Mouse (Mus musculus) megakaryocyte, embryonic 14.5 days (primary cell): ENCODE measurements around the gene Map3k13. TPM values are rescaled to one million over a fixed set of nuclear protein-coding genes. Genes with fewer than 3 reads are reported as not detected.
"Not testable (repeated sequence)": the region's sequence is repeated elsewhere in the genome, so short reads cannot be mapped to it uniquely, and the experiment has no call there.

ENCODE experiments used
- H3K27me3 ChIP-seq: replicated peaks from 2 replicates; pipeline ENCODE3; 2012; ENCODE audit warnings: inconsistent platforms
- H3K36me3 ChIP-seq: replicated peaks from 2 replicates; pipeline ENCODE3; 2012; ENCODE audit warnings: low read length, inconsistent platforms, mixed read lengths
- H3K4me1 ChIP-seq: 2 replicates; pipeline ENCODE4 v1.6.1; 2012; ENCODE audit warnings: inconsistent platforms
- H3K4me3 ChIP-seq: replicated peaks from 2 replicates; pipeline ENCODE3; 2012; ENCODE audit warnings: moderate library complexity, mild to moderate bottlenecking, inconsistent platforms
- H3K9me3 ChIP-seq: 2 replicates; pipeline ENCODE4 v1.6.1; 2012; ENCODE audit warnings: inconsistent platforms
- FLI1 ChIP-seq: IDR thresholded peaks from 2 replicates; pipeline ENCODE4 v1.6.1; 2012; ENCODE audit warnings: low read length, inconsistent platforms, mixed read lengths
- GATA1 ChIP-seq: IDR thresholded peaks from 3 replicates; pipeline ENCODE4 v1.6.1; 2012; ENCODE audit warnings: mixed read lengths, low read length, inconsistent platforms, borderline replicate concordance
- polyA plus RNA-seq: library from polyadenylated mRNA; stranded (reverse); fragments of >175 nt; gene quantifications from 2 replicates; pipeline ENCODE4 v1.2.3, GENCODE M21; 2012; ENCODE audit warnings: low replicate concordance; ENCODE audit not compliant: insufficient read depth

Map3k13 gene
- polyA plus RNA-seq, 1 experiment, result 0.03 TPM

DNA sequence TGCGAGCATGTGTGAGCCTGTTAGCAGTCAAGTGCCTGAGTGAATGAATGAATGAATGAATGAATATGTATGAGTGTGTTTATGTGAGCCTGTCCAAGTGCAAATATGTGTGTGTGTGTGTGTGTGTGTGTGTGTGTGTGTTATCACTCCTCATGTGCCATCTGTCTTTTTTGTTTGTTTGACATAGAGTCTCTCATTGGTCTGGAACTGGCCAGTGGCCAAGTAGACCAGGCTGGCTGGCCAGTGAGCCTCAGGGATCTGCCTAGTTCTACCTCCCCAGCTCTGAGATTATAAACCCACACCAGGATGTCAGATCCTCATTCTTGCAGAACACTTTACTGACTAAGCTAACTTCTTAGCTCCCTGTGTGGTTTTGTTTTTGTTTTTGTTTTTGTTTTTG lies 10.1 kb downstream of the Map3k13 start:
- 0 out of 2 replicates have a peak, but pooled peaks cover 7% of the 10 kb centered on the region for H3K4me1 ChIP-seq
- TF ChIP-seq FLI1 (no peak), GATA1 (no peak)
- H3K9me3 ChIP-seq, result peaks cover 23% of the 10 kb centered on the region
- H3K4me3 ChIP-seq, result no peak overlapping the region
- no peaks in the 10 kb centered on the region for H3K27me3 ChIP-seq
- H3K36me3 ChIP-seq, result peaks cover 89% of the 10 kb centered on the region

DNA sequence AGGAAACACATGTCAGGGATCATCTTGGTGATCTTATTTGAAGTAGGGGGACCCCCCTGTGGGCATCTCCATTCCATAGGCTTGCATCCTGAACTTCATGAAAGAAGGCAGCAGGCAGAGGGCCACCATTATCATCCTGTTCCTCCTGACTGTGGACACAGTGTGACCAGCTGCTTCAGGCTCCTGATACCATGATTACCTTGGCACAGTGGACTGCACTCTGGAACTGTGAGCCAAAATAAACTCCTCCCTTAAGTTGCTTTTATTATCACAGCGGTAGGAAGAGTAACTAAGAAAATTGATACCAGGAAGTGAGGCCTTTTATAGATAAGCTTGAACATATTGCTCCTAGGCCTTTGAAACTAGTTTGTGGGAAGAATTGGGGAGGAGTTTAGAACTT lies 12.7 kb downstream of the Map3k13 start:
- Histone ChIP-seq H3K4me3 (peak overlapping the region; percentile 42), H3K27me3 (no peaks in the 10 kb centered on the region), H3K4me1 (0 out of 2 replicates have a peak, but pooled peaks cover 7% of the 10 kb centered on the region), H3K36me3 (peaks cover 73% of the 10 kb centered on the region), H3K9me3 (peaks cover 23% of the 10 kb centered on the region)
- TF ChIP-seq GATA1, result no peak
- no peak for TF ChIP-seq FLI1

DNA sequence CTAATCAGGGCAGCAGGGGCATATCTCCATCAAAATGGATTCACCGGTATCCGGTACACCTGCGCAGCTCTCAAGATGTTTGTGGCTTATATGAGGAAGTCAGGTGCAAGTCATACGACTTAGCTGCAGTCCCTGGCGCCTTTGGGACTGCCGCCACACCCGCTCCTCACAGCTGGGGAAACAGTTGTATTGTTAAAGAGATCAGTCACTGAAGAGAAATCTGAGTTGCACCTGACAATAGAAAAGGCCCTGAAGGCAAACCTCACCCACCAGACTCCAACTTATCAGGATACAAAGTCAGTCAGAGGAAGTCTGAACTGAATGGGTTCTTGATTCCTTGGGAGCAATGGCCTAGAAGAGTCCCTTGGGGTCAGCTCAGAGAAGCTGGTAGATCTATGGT lies 13.6 kb downstream of the Map3k13 start:
- Histone ChIP-seq H3K36me3 (peaks cover 66% of the 10 kb centered on the region), H3K9me3 (peaks cover 23% of the 10 kb centered on the region)
- H3K4me3 ChIP-seq, H3K27me3 ChIP-seq, H3K4me1 ChIP-seq: not testable (repeated sequence)

DNA sequence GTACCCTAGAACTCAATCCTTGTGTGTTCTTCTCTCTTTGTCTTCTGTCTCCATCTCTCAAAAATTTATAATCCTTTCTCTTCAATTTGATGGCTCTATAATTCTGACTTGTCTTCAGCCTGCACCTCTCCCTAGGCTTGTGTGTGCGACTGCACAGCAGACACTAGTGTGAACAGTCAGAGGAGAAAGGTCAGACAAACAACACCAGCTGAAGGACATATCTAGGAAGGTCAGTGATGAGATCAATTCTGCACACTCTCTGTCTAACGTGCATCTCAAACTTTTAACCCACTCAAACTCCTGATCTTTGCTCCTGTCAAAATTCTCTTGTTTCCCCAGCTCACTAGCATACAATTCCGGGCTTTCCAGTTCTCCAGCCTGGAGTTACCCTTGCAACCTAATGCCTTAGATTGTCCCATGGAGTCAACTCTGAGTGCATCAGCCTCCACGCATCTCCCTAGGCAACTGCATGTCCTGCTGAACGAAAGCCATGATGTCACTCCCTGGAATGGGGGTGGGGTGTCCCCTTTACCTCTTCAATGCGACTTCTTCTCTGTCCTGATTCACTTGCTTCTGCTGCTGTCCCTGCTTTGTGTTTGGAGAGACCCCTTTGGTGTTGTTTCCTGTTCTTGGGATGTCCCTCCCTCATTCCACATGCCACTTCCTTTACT lies 19.2 kb downstream of the Map3k13 start:
- Histone ChIP-seq H3K9me3 (0 out of 2 replicates have a peak, but pooled peaks cover under 1% of the 10 kb centered on the region), H3K4me3 (no peak overlapping the region), H3K36me3 (peaks cover 20% of the 10 kb centered on the region), H3K4me1 (peaks cover 18% of the 10 kb centered on the region), H3K27me3 (no peaks in the 10 kb centered on the region)
- TF ChIP-seq GATA1, result no peak
- TF ChIP-seq FLI1, result no peak

DNA sequence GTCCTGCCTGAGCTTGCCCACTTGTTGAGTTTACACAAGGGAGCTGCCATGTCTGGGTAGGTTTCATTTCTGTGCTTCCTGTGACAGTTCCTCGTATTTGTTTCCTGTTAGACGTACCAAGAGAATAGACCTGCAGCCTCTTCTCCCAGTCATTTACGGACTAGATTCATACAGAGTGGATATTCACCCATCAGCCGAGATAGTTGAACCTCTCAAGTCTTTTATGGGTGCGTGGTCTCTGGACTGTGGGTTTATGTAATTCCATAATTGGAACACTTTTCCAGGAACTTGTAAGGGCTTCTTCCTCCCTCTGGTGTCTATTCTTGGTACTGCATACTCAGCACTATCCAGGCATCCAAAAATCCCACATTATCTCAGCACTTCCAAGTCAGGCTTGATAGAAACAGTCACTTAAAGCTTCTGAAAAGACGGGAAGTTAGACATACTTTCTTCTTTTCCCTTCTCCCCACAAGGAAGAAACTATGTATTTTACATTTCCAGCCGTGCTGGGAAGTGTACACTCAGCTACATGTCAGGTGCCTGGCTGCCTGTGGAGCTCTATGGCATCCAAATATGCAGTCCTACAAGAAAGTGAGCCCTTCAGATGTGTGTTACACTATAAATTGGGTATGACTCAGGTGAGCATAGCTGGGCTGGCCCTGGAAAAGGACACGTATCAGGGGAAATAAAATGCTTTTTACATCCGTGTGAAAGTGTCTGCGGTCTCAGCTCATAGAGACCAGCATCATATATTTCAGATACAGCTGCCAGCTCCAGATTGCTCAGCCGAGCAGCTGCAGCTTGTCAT lies 20.9 kb downstream of the Map3k13 start:
- Histone ChIP-seq H3K4me1 (peaks cover 18% of the 10 kb centered on the region), H3K36me3 (peaks cover 4% of the 10 kb centered on the region), H3K4me3 (peak overlapping the region; percentile 78), H3K9me3 (no peaks in the 10 kb centered on the region), H3K27me3 (no peaks in the 10 kb centered on the region)
- no peak for TF ChIP-seq GATA1
- no peak for TF ChIP-seq FLI1

DNA sequence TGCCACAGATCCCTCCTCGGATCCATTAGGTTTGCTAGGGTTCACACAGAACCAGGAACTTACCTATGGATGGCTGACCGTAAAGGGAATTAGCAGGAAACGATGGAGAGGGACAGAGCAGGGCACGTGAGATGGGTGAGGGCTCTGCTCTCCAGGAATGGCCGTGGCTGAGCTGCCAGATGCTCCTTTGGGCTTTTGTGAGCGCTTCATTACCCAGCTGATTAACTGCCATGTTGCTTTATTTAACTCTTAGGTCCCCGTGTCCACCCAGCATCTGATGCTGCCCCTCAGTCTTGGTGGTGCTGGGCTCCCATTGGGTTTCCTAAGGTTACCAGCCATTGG lies 21.5 kb downstream of the Map3k13 start:
- Histone ChIP-seq H3K9me3 (no peaks in the 10 kb centered on the region), H3K36me3 (no peaks in the 10 kb centered on the region), H3K27me3 (no peaks in the 10 kb centered on the region), H3K4me3 (no peak overlapping the region), H3K4me1 (peaks cover 22% of the 10 kb centered on the region)
- TF ChIP-seq GATA1, result no peak
- TF ChIP-seq FLI1, result no peak

DNA sequence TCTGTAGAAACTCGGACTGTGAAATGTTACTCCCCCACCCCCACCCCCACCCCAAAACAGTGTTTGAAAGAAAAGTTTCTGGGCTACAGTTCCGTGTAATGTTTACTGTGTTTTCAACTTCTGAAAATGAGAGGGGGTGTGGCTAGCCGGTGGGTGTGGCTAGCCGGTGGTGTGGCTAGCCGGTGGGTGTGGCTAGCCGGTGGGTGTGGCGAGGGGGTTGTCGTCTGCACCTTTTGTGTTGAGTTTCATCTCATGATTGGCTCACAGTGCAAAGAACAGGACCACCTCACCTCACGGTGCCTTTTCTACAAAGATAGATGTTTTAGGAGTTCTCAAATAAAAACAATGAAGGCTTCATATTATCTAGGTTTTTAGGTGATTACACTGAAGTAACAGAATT lies 24.0 kb downstream of the Map3k13 start:
- no peak for TF ChIP-seq FLI1
- no peak for TF ChIP-seq GATA1
- Histone ChIP-seq H3K36me3 (no peaks in the 10 kb centered on the region), H3K4me1 (peaks cover 23% of the 10 kb centered on the region), H3K9me3 (no peaks in the 10 kb centered on the region), H3K4me3 (no peak overlapping the region), H3K27me3 (no peaks in the 10 kb centered on the region)

DNA sequence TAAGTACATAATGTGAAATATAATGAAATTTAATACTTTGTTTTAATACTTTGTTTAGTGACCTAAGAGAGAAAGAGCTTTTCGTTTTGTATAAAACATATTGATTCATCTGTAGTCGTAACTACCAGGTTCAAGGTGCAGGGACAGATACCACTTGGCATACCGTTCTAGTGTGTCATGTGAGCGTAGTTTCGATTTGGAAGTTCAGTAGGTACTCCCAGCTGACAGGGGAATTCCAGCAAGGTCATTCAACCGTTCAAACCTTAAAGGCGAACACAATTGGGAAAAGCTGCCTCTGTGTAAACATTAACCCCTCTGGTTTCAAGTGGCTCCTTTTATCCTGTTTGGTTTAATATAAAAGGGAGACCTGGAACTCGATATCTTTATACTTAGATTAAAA lies 24.5 kb downstream of the Map3k13 start:
- Histone ChIP-seq H3K9me3 (no peaks in the 10 kb centered on the region), H3K27me3 (peaks cover under 1% of the 10 kb centered on the region), H3K4me1 (peaks cover 19% of the 10 kb centered on the region), H3K4me3 (no peak overlapping the region), H3K36me3 (no peaks in the 10 kb centered on the region)
- TF ChIP-seq FLI1, result no peak
- no peak for TF ChIP-seq GATA1

DNA sequence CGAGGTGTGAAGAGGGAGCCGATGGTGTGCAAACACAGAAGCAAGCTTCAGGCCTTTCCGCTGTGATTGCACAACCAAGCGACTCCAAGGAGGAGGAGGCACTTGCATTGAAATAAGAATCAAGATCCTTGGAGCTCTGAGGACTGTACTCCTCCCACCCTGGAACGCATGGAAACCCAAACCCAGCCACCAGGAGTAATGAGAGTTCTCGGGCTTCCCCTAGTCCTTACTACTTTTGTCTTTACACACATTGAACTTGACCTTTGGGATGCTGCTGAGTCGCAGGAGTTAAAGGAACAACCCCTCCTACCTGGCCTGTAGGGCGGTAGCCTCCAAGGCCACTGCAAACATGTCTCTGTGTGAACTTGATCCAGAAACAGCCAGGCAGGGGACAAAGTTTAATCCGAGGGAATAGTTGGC lies 31.5 kb downstream of the Map3k13 start:
- no peak overlapping the region for H3K4me3 ChIP-seq

DNA sequence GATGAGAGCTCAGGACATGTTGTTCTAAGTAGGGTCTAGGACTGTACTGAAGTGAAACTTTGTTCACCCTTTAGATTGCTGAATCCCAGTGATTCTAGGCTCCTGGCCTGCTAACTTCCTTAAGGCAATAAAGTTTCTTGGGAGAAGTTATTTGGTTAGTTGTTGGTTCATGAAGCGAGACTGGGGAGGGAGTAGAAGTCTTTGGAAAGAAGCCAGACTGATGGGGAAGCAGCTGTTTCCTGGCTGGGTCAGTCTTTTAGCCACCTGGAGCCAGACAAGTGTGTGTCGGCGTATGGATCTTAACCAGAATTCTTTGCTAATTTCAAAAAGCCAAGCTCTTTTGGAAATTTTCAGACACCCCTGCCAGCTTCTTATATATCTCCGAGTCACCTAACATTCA lies 33.0 kb downstream of the Map3k13 start:
- Histone ChIP-seq H3K27me3 (peaks cover 6% of the 10 kb centered on the region), H3K4me3 (no peak overlapping the region), H3K9me3 (no peaks in the 10 kb centered on the region), H3K4me1 (no peaks in the 10 kb centered on the region), H3K36me3 (no peaks in the 10 kb centered on the region)
- TF ChIP-seq GATA1 (no peak), FLI1 (no peak)

More for the DNA sequence above, 31.5 kb downstream of the Map3k13 start:
- Histone ChIP-seq H3K4me1 (peaks cover under 1% of the 10 kb centered on the region; the same call in 1 of the 2 replicates), H3K36me3 (no peaks in the 10 kb centered on the region), H3K27me3 (peaks cover 4% of the 10 kb centered on the region), H3K9me3 (no peaks in the 10 kb centered on the region)
- TF ChIP-seq FLI1, result no peak
- no peak for TF ChIP-seq GATA1

DNA sequence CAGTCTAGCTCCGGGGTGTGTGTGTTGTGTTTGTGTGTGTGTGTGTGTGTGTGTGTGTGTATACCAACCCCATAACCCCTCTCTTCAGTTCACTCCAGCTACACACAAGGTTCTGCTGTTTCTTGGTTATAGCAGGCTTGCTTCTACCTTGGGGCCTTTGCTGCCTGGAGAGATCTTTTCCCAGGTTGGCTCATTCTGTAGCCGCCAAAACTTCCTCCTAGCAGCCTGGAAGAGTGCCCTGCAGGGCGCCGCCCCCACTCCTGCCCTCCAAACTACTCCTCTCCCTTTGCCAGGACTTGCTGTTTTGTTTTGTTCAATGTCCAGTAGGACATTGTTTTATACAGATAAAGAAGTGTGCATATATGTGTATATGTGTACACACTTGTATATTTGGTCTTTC lies 33.4 kb downstream of the Map3k13 start:
- no peaks in the 10 kb centered on the region for H3K36me3 ChIP-seq
- no peak overlapping the region for H3K4me3 ChIP-seq
- H3K9me3 ChIP-seq, result no peaks in the 10 kb centered on the region
- TF ChIP-seq FLI1, result no peak
- no peak for TF ChIP-seq GATA1
- no peaks in the 10 kb centered on the region for H3K4me1 ChIP-seq
- H3K27me3 ChIP-seq, result peaks cover 6% of the 10 kb centered on the region
